7 mouse cellular contexts compared by ENCODE assay signal in the genomic region with DNA sequence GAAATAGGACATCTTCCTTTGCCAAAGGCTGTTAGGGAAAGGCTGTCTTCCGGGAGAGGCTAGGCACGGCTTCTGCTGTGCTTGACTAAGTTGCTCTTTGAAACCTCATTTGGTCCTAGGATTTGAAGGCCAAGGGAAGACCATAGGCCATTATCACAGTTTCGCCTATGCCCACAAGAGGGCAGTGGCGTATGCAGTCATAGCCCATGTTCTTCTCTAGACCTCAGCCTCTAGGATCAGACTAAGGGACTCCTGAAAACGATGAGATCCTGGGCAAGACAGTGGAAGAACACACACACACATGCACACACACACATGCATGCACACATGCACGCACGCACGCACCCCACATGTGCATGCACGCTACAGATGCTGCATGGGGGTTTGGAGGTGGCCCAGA.
DNase-seq lines count a peak whose midpoint lies in the region; ATAC-seq and TF ChIP-seq lines count a peak whose summit lies in the region.

No protein-coding gene starts in this region.

- H3K27ac ChIP-seq in gastrocnemius, adult 2 months, result no peak overlapping the region
- no peak overlapping the region for H3K27ac ChIP-seq in intestine, embryonic 15.5 days

- H3K4me1 ChIP-seq in intestine, embryonic 15.5 days (replicated peaks), result no peaks in the 10 kb centered on the region

- peak; percentile 78 to 85 for DNase-seq in cerebellum, postnatal 36 days
- DNase-seq in gastrocnemius, adult 2 months, result peak; percentile 77
- peak; percentile 82 to 84 for DNase-seq in left cerebral cortex, postnatal 14 days (ENCODE audit: low spot score in 2 of 2)
- peak; percentile 83 for DNase-seq in mesoderm, embryonic 11.5 days (ENCODE audit: low read depth, low spot score)
- peak; percentile 61 for DNase-seq in right cerebral cortex, postnatal 4 days

- no peak overlapping the region for H3K4me3 ChIP-seq in gastrocnemius, adult 2 months
- H3K4me3 ChIP-seq in intestine, embryonic 15.5 days (replicated peaks), result no peak overlapping the region

- WGBS in intestine, embryonic 15.5 days, result 39% methylated on average over 9 of the region's 9 CpGs

- H3K27me3 ChIP-seq in intestine, embryonic 15.5 days (replicated peaks), result no peaks in the 10 kb centered on the region

- H3K36me3 ChIP-seq in intestine, embryonic 15.5 days, result no peaks in the 10 kb centered on the region

- peak; percentile 61 for ATAC-seq in activated CD4-positive, CD25-positive, alpha-beta regulatory T cell, adult 4 months
- peak; percentile 67 for ATAC-seq in intestine, embryonic 15.5 days

- no peaks in the 10 kb centered on the region for H3K9me3 ChIP-seq in intestine, embryonic 15.5 days

- peak; percentile 95 for TF ChIP-seq CTCF in gastrocnemius, adult 2 months (IDR thresholded peaks at IDR 0.05)

- no peak overlapping the region for H3K4me2 ChIP-seq in intestine, embryonic 15.5 days (replicated peaks)

- intact Hi-C loops in gastrocnemius, adult 2 months (cut with DNase I), result loop anchor here (1.0 to 10.0 kb wide), 5 partner anchors 148 to 1316 kb away; a partner anchor contains a TSS
- intact Hi-C loops in left cerebral cortex, postnatal 14 days (cut with DNase I), result loop anchor here (1.0 to 5.0 kb wide), 3 partner anchors 89 to 1316 kb away; a partner anchor contains a TSS

- H3K9ac ChIP-seq in intestine, embryonic 15.5 days, result no peak overlapping the region
